Mouse (Mus musculus): ENCODE measurements around the gene Bcl9. TPM values are rescaled to one million over a fixed set of nuclear protein-coding genes. Genes with fewer than 3 reads are reported as not detected.

Bcl9 gene
- polyA plus RNA-seq, 1 experiment: 15.2 TPM

DNA sequence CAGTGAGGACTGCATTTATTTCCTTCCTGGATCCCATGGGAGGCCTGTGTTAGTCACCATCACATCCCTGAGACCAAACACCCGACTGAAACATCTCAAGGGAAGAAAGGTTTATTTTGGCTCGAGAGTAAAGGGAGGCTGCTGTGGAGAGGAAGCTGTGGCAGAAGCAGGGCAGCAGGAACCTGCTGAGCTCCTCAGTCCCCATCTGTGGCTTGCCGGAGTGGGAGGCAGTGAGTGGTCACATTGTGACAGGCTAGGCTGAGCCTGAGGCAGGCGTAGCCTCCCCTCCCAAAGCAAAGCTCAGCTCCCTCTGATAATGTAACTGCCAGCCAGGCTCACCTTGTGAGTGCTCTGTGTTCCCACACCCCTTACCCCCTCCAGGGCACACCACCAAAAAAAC lies 130.6 kb downstream of the Bcl9 start:
- Histone ChIP-seq H3K27ac (ENCODE audit: insufficient read depth, low read length) (no peak overlapping the region), H3K27me3 (ENCODE audit: control insufficient read depth, insufficient read depth, low read length) (no peaks in the 10 kb centered on the region), H3K4me1 (ENCODE audit: control insufficient read depth, insufficient read depth, insufficient read length) (no peaks in the 10 kb centered on the region), H3K4me3 (ENCODE audit: extremely low read depth, insufficient read depth, insufficient read length) (no peak overlapping the region), H3K36me3 (ENCODE audit: control insufficient read depth, insufficient read depth, low read length) (peaks cover 5% of the 10 kb centered on the region)
- no peak for DNase-seq (ENCODE audit: low read depth in 1 of 2, low spot score in 2 of 2)
- 40% methylated on average over 4 of the region's 4 CpGs for WGBS
- TF ChIP-seq CTCF (IDR thresholded peaks at IDR 0.05; ENCODE audit: extremely low read depth, insufficient read depth, insufficient read length, insufficient replicate concordance): no peak
- no peak for TF ChIP-seq POLR2A (IDR thresholded peaks at IDR 0.05; ENCODE audit: low read depth, low read length)

DNA sequence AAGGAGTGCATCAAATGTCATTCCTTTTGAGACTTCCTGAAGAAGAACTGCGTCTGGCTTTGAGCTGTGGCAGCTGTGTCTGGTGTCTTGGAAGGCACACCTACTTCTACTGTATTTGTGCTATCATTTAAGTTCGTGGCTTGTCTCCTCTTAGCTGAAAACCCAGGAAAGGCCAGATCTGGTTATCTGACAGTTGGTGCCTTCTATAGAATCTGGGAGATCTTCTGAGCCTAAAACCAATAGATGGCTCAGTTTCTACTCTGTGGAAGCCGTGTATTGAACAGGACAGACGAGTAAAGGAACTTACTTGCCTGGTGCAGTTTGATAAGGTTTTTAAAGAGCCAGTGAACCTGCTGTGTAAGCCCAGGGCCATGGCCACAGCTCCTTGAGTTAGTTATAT lies 133.2 kb downstream of the Bcl9 start:
- Histone ChIP-seq H3K36me3 (ENCODE audit: control insufficient read depth, insufficient read depth, low read length) (peaks cover 5% of the 10 kb centered on the region), H3K4me1 (ENCODE audit: control insufficient read depth, insufficient read depth, insufficient read length) (no peaks in the 10 kb centered on the region; the same call in 1 of the 2 replicates), H3K27me3 (ENCODE audit: control insufficient read depth, insufficient read depth, low read length) (no peaks in the 10 kb centered on the region), H3K4me3 (ENCODE audit: extremely low read depth, insufficient read depth, insufficient read length) (no peak overlapping the region), H3K27ac (ENCODE audit: insufficient read depth, low read length) (no peak overlapping the region)
- DNase-seq (ENCODE audit: low read depth in 1 of 2, low spot score in 2 of 2): no peak
- 66% methylated on average over 4 of the region's 4 CpGs for WGBS
- TF ChIP-seq POLR2A (IDR thresholded peaks at IDR 0.05; ENCODE audit: low read depth, low read length): no peak
- no peak for TF ChIP-seq CTCF (IDR thresholded peaks at IDR 0.05; ENCODE audit: extremely low read depth, insufficient read depth, insufficient read length, insufficient replicate concordance)

- DNase-seq (ENCODE audit: low read depth in 1 of 2, low spot score in 2 of 2): no peak
- no peak overlapping the region for H3K27ac ChIP-seq (ENCODE audit: insufficient read depth, low read length)
- H3K36me3 ChIP-seq (ENCODE audit: control insufficient read depth, insufficient read depth, low read length): peaks cover 1% of the 10 kb centered on the region; the same call in 1 of the 2 replicates
- TF ChIP-seq POLR2A (IDR thresholded peaks at IDR 0.05; ENCODE audit: low read depth, low read length): no peak
- TF ChIP-seq CTCF (IDR thresholded peaks at IDR 0.05; ENCODE audit: extremely low read depth, insufficient read depth, insufficient read length, insufficient replicate concordance): no peak
- H3K4me1 ChIP-seq (ENCODE audit: control insufficient read depth, insufficient read depth, insufficient read length): no peaks in the 10 kb centered on the region; the same call in 1 of the 2 replicates
- no peaks in the 10 kb centered on the region for H3K27me3 ChIP-seq (ENCODE audit: control insufficient read depth, insufficient read depth, low read length)
- H3K4me3 ChIP-seq (ENCODE audit: extremely low read depth, insufficient read depth, insufficient read length): no peak overlapping the region
- 72% methylated on average over 4 of the region's 4 CpGs for WGBS
These were observed 135.9 kb downstream of the Bcl9 start for GRCm38 (mm10) chr3:97161773-97162172.

DNA sequence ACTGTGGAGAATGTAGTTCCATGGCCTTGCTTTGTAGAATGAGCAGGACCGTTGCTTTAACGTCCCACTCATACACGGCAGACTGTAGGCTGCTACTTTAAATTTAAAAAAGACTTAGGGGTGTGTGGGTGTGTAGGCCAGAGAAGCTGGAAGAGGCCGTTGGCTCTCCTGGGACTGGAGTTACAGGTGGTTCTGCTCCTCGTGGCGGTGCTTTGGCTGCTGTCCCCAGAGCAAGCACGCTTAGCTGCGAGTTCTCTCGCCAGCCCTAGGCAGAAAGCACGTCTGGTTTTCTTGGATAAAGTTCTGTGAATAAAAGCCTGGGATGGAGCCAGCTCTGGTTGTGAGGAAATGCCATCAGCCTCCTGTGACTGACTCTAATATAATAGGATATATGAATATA lies 136.8 kb downstream of the Bcl9 start:
- WGBS: 38% methylated on average over 10 of the region's 10 CpGs
- Histone ChIP-seq H3K4me3 (ENCODE audit: extremely low read depth, insufficient read depth, insufficient read length) (no peak overlapping the region), H3K27ac (ENCODE audit: insufficient read depth, low read length) (no peak overlapping the region), H3K36me3 (ENCODE audit: control insufficient read depth, insufficient read depth, low read length) (peaks cover under 1% of the 10 kb centered on the region; the same call in 1 of the 2 replicates), H3K27me3 (ENCODE audit: control insufficient read depth, insufficient read depth, low read length) (no peaks in the 10 kb centered on the region), H3K4me1 (ENCODE audit: control insufficient read depth, insufficient read depth, insufficient read length) (no peaks in the 10 kb centered on the region; the same call in 1 of the 2 replicates)
- DNase-seq (ENCODE audit: low read depth in 1 of 2, low spot score in 2 of 2): no peak
- TF ChIP-seq POLR2A (IDR thresholded peaks at IDR 0.05; ENCODE audit: low read depth, low read length): no peak
- TF ChIP-seq CTCF (IDR thresholded peaks at IDR 0.05; ENCODE audit: extremely low read depth, insufficient read depth, insufficient read length, insufficient replicate concordance): no peak

DNA sequence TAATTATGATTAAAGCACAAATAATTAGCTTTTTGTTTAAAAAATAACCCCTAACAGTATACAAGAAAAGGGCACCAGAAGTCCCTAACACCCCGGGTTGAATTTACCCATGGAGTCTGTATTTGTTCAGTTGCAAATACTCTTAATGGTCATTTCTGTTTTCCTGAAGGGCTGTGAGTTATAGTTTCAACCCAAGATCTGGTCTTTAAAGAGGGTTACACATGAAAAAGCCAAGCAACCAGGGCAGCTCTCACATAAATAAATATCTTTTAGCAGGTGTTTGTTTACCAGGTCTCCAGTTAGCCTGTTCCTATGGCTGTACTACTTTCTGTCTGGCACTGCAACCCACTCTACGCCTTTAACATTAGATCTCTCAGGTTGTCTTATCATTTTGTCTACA lies 137.7 kb downstream of the Bcl9 start:
- TF ChIP-seq CTCF (IDR thresholded peaks at IDR 0.05; ENCODE audit: extremely low read depth, insufficient read depth, insufficient read length, insufficient replicate concordance): no peak
- TF ChIP-seq POLR2A (IDR thresholded peaks at IDR 0.05; ENCODE audit: low read depth, low read length): no peak
- Histone ChIP-seq H3K4me1 (ENCODE audit: control insufficient read depth, insufficient read depth, insufficient read length) (no peaks in the 10 kb centered on the region; the same call in 1 of the 2 replicates), H3K27me3 (ENCODE audit: control insufficient read depth, insufficient read depth, low read length) (no peaks in the 10 kb centered on the region), H3K36me3 (ENCODE audit: control insufficient read depth, insufficient read depth, low read length) (no peaks in the 10 kb centered on the region; the same call in 1 of the 2 replicates), H3K4me3 (ENCODE audit: extremely low read depth, insufficient read depth, insufficient read length) (no peak overlapping the region), H3K27ac (ENCODE audit: insufficient read depth, low read length) (no peak overlapping the region)
- no peak for DNase-seq (ENCODE audit: low read depth in 1 of 2, low spot score in 2 of 2)
- WGBS: 66% methylated on average over 2 of the region's 2 CpGs

- no peak for DNase-seq (ENCODE audit: low read depth in 1 of 2, low spot score in 2 of 2)
- Histone ChIP-seq H3K36me3 (ENCODE audit: control insufficient read depth, insufficient read depth, low read length) (no peaks in the 10 kb centered on the region; the same call in 1 of the 2 replicates), H3K27ac (ENCODE audit: insufficient read depth, low read length) (peak overlapping the region; percentile 57), H3K27me3 (ENCODE audit: control insufficient read depth, insufficient read depth, low read length) (no peaks in the 10 kb centered on the region), H3K4me1 (ENCODE audit: control insufficient read depth, insufficient read depth, insufficient read length) (no peaks in the 10 kb centered on the region; the same call in 1 of the 2 replicates), H3K4me3 (ENCODE audit: extremely low read depth, insufficient read depth, insufficient read length) (peak overlapping the region; percentile 81)
- WGBS: 7% methylated on average over 6 of the region's 6 CpGs
- TF ChIP-seq CTCF (IDR thresholded peaks at IDR 0.05; ENCODE audit: extremely low read depth, insufficient read depth, insufficient read length, insufficient replicate concordance): no peak
- no peak for TF ChIP-seq POLR2A (IDR thresholded peaks at IDR 0.05; ENCODE audit: low read depth, low read length)
These were observed 138.2 kb downstream of the Bcl9 start for GRCm38 (mm10) chr3:97159509-97159850.

DNA sequence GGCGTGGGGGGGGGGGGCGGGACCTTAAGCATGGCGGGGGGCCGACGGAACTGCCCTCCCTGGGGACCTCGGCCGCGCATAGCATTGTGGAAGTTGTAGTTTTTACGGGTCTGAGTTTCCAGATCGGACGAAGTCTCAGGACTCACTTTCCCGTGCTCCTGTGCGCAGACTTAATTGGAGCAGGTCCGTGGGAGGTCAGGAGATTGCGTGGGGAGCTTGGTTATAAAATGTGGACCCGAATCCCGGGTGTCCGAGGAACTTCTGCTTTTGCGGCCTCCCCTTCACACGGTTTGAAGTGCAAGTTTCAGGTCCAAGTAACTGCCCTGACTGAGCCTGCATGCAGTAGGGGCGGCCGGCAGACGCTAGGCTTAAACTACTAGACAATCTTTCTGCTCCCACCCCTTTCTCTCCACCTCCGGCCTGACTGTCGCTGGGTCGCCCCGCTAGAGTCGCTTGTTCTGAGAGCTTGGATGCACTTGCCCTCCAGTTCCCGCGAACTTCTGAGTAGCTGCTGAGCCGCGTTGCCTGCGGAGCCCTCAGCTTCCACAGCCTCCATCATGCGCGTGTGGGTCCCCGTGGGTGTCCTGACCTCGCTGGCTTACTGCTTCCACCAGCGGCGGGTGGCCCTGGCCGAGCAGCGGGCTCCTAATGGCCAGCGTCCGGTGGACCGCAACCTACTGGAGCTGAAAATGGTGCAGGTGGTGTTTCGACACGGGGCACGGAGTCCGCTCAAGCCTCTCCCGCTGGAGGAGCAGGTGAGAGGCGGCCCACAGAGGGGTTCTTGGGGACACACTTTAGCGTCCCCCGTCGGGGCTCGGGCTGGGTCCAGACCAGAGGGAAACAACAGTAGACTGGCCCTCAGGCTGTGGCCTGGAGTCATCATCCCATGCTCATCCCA lies 138.9 kb downstream of the Bcl9 start, which contains the start of gene Acp6:
Acp6 (plus strand) TSS at position 167 of the 898 bp plus-strand sequence.
- TF ChIP-seq POLR2A (IDR thresholded peaks at IDR 0.05; ENCODE audit: low read depth, low read length) (peak; percentile 4), CTCF (IDR thresholded peaks at IDR 0.05; ENCODE audit: extremely low read depth, insufficient read depth, insufficient read length, insufficient replicate concordance) (no peak)
- under 1% methylated on average over 54 of the region's 54 CpGs for WGBS
- Histone ChIP-seq H3K4me3 (ENCODE audit: extremely low read depth, insufficient read depth, insufficient read length) (peak within 1 kb of the TSS; percentile 81), H3K36me3 (ENCODE audit: control insufficient read depth, insufficient read depth, low read length) (no peaks in the 10 kb centered on the region; the same call in 1 of the 2 replicates), H3K4me1 (ENCODE audit: control insufficient read depth, insufficient read depth, insufficient read length) (no peaks in the 10 kb centered on the region; the same call in 1 of the 2 replicates), H3K27me3 (ENCODE audit: control insufficient read depth, insufficient read depth, low read length) (no peaks in the 10 kb centered on the region), H3K27ac (ENCODE audit: insufficient read depth, low read length) (peak within 1 kb of the TSS; percentile 57)
- DNase-seq (ENCODE audit: low read depth in 1 of 2, low spot score in 2 of 2): peak; percentile 82 to 91

Measured in spleen, adult 2 months (tissue).